Mouse (Mus musculus) liver, embryonic 14.5 days (tissue): ENCODE measurements around the gene Ddx18. TPM values are rescaled to one million over a fixed set of nuclear protein-coding genes. Genes with fewer than 3 reads are reported as not detected.

Experiments
- ATAC-seq: fragments of 200-750 bp; cut with Nextera tagmentation; 2 replicates; pipeline ENCODE4 v1.8.0; 2017; ENCODE audit warnings: moderate number of reproducible peaks, mild to moderate bottlenecking, moderate library complexity; ENCODE audit not compliant: insufficient read depth
- DNase-seq, 3 experiments: peaks; one replicate each; pipeline ENCODE4 v3.0.0-alpha.2; 2012 to 2013; ENCODE audit warnings: low read depth in 3 of 3, low spot score in 3 of 3
- H3K27ac ChIP-seq: fragments of 300-500 bp; sonication (generic); 2 replicates; pipeline ENCODE4 v1.5.1; 2014; ENCODE audit warnings: moderate library complexity, mild to moderate bottlenecking, control low read depth, inconsistent platforms
- H3K27me3 ChIP-seq: fragments of 300-500 bp; sonication (generic); 2 replicates; pipeline ENCODE4 v1.6.1; 2014; ENCODE audit warnings: mild to moderate bottlenecking, low read length, moderate library complexity; ENCODE audit not compliant: control insufficient read depth, insufficient read depth
- H3K36me3 ChIP-seq: fragments of 300-500 bp; sonication (generic); replicated peaks from 2 replicates; pipeline ENCODE4 v1.6.1; 2014; ENCODE audit warnings: low read depth; ENCODE audit not compliant: control insufficient read depth, insufficient read depth
- H3K4me1 ChIP-seq, 2 experiments: fragments of 200-500 bp in 1 of 2; fragments of 300-500 bp in 1 of 2; sonication (generic) in 1 of 2; replicated peaks; 2 replicates each; pipeline ENCODE4 v1.6.1; 2012 to 2014; ENCODE audit warnings: antibody characterized with exemption in 1 of 2, inconsistent platforms in 1 of 2, low read length in 1 of 2; ENCODE audit not compliant: control insufficient read depth in 2 of 2, insufficient read depth in 2 of 2
- H3K4me2 ChIP-seq: fragments of 300-500 bp; sonication (generic); 2 replicates; pipeline ENCODE4 v1.6.1; 2014; ENCODE audit warnings: low read depth, mild to moderate bottlenecking, control low read depth, moderate library complexity
- H3K4me3 ChIP-seq, 2 experiments: fragments of 200-500 bp in 1 of 2; fragments of 300-500 bp in 1 of 2; sonication (generic) in 1 of 2; 2 replicates each; pipeline ENCODE4 v1.5.1; 2012 to 2014; ENCODE audit warnings: low read depth in 2 of 2, low read length in 2 of 2, mild to moderate bottlenecking in 2 of 2, control low read depth in 1 of 2, inconsistent platforms in 1 of 2, moderate library complexity in 1 of 2; ENCODE audit not compliant: insufficient read depth in 1 of 2
- H3K9ac ChIP-seq: fragments of 300-500 bp; sonication (generic); replicated peaks from 2 replicates; pipeline ENCODE4 v1.6.1; 2014; ENCODE audit warnings: mild to moderate bottlenecking, control low read depth, moderate library complexity
- H3K9me3 ChIP-seq: fragments of 300-500 bp; sonication (generic); 2 replicates; pipeline ENCODE4 v1.6.1; 2016; ENCODE audit warnings: low read length, mixed read lengths; ENCODE audit not compliant: control insufficient read depth
- CTCF ChIP-seq: IDR thresholded peaks from 2 replicates; pipeline ENCODE4 v1.5.1; 2016; ENCODE audit warnings: antibody characterized with exemption, low read depth, control low read depth
- EP300 ChIP-seq: IDR thresholded peaks from 2 replicates; pipeline ENCODE4 v1.6.1; 2016; ENCODE audit warnings: antibody characterized with exemption, low read depth
- WGBS: fragments of 180-500 bp; shearing (Covaris S2); extraction: QIAGEN DNeasy Blood & Tissue Kit; methylation state at CpG from one replicate; pipeline ENCODE4 v1.1.7; 2014; ENCODE audit not compliant: insufficient replicate concordance; 5-methylcytosine and 5-hydroxymethylcytosine counted together
- polyA plus RNA-seq, 2 experiments: library from polyadenylated mRNA; depleted of rRNA in 1 of 2; stranded (reverse) in 1 of 2; unstranded in 1 of 2; fragments of >200 nt; fragmentation: Nextera tagmentation in 1 of 2; extraction: Ambion mirVana in 1 of 2; gene quantifications; 2 replicates each; pipeline versions ENCODE4 v1.2.1 to v1.2.3; 2012 to 2014

Ddx18 gene
- polyA plus RNA-seq (2012; rRNA removed) (33.6 and 51.1 TPM in 2 replicates), polyA plus RNA-seq (2014; fragmentation: Nextera tagmentation; extraction: Ambion mirVana) (38.8 and 40.4 TPM in 2 replicates)

GRCm38 (mm10) chr1:121567521-121568489, at the start of gene Ddx18:
TSS of gene Ddx18 (minus strand) at chr1:121567989.
- no peak for TF ChIP-seq EP300
- TF ChIP-seq CTCF = peak; percentile 93
- H3K27me3 ChIP-seq = no peaks in the 10 kb centered on the region
- H3K4me1 ChIP-seq = peaks cover 0 to 6% of the 10 kb centered on the region in 2 experiments; a peak in 1 of 4 replicates
- no peaks in the 10 kb centered on the region for H3K9me3 ChIP-seq
- H3K27ac ChIP-seq = no peak within 1 kb of the TSS
- 6% methylated on average over 53 of the region's 53 CpGs for WGBS
- ATAC-seq = peak; percentile 94
- peak within 1 kb of the TSS; percentile 89 to 96 for H3K4me3 ChIP-seq
- peak within 1 kb of the TSS; percentile 78 for H3K9ac ChIP-seq
- peak within 1 kb of the TSS; percentile 79 for H3K4me2 ChIP-seq
- peak; percentile 79 to 82 (median 81) for DNase-seq
- peaks cover 19% of the 10 kb centered on the region for H3K36me3 ChIP-seq

- H3K4me2 ChIP-seq = no peak overlapping the region
- no peaks in the 10 kb centered on the region for H3K4me1 ChIP-seq
- H3K9ac ChIP-seq = no peak overlapping the region
- H3K9me3 ChIP-seq = no peaks in the 10 kb centered on the region
- H3K4me3 ChIP-seq = no peak overlapping the region
- no peaks in the 10 kb centered on the region for H3K36me3 ChIP-seq
- no peak for DNase-seq
- H3K27me3 ChIP-seq = no peaks in the 10 kb centered on the region
- no peak for TF ChIP-seq CTCF
- no peak for TF ChIP-seq EP300
- ATAC-seq = no peak
- 48% methylated on average over 7 of the region's 7 CpGs for WGBS
- H3K27ac ChIP-seq = no peak overlapping the region
These were observed 40.2 kb upstream of the Ddx18 start for GRCm38 (mm10) chr1:121608000-121608399.

- Histone ChIP-seq H3K4me3 (no peak overlapping the region), H3K9ac (no peak overlapping the region), H3K4me1 (no peaks in the 10 kb centered on the region), H3K4me2 (no peak overlapping the region), H3K9me3 (no peaks in the 10 kb centered on the region), H3K27ac (no peak overlapping the region), H3K36me3 (no peaks in the 10 kb centered on the region), H3K27me3 (no peaks in the 10 kb centered on the region)
- 48% methylated on average over 6 of the region's 6 CpGs for WGBS
- DNase-seq (no peak), ATAC-seq (no peak)
- TF ChIP-seq EP300 (no peak), CTCF (no peak)
These were observed 37.3 kb upstream of the Ddx18 start for GRCm38 (mm10) chr1:121605118-121605517.

GRCm38 (mm10) chr1:121601893-121602292, 34.1 kb upstream of the Ddx18 start:
- Histone ChIP-seq H3K4me1 (no peaks in the 10 kb centered on the region), H3K27me3 (no peaks in the 10 kb centered on the region), H3K27ac (no peak overlapping the region), H3K9ac (no peak overlapping the region), H3K4me3 (no peak overlapping the region), H3K9me3 (no peaks in the 10 kb centered on the region), H3K4me2 (no peak overlapping the region), H3K36me3 (no peaks in the 10 kb centered on the region)
- DNase-seq (no peak), ATAC-seq (no peak)
- WGBS = 70% methylated on average over 6 of the region's 6 CpGs
- TF ChIP-seq EP300 = no peak
- no peak for TF ChIP-seq CTCF

- Histone ChIP-seq H3K4me3 (no peak overlapping the region), H3K27me3 (no peaks in the 10 kb centered on the region), H3K36me3 (no peaks in the 10 kb centered on the region), H3K4me2 (no peak overlapping the region), H3K27ac (no peak overlapping the region), H3K9me3 (no peaks in the 10 kb centered on the region), H3K9ac (no peak overlapping the region), H3K4me1 (no peaks in the 10 kb centered on the region)
- no peak for DNase-seq
- no peak for ATAC-seq
- WGBS = 29% methylated on average over 1 of the region's 1 CpGs
- no peak for TF ChIP-seq EP300
- TF ChIP-seq CTCF = peak; percentile 50
These were observed 33.3 kb upstream of the Ddx18 start for GRCm38 (mm10) chr1:121601084-121601483.
